Mouse (Mus musculus): ENCODE data around the gene Trim75. TPM values are rescaled to one million over a fixed set of nuclear protein-coding genes. Genes with fewer than 3 reads are reported as not detected.

Trim75 gene
- polyA plus RNA-seq, 1 experiment from 2014 or later: 0.09 TPM

Other genes with a start within 250 kb of the Trim75 start
- gene Klhl2, start 137.8 kb downstream of the Trim75 start, polyA plus RNA-seq (2015; fragmentation: Nextera tagmentation; extraction: Ambion mirVana): 25.3 and 30.9 TPM in 2 replicates
- gene Tmem192, start 40.6 kb downstream of the Trim75 start, polyA plus RNA-seq (2015; fragmentation: Nextera tagmentation; extraction: Ambion mirVana): 21.3 and 31.6 TPM in 2 replicates
- not detected in 2 replicates for gene Trim61, start 30.7 kb upstream of the Trim75 start, polyA plus RNA-seq (2015; fragmentation: Nextera tagmentation; extraction: Ambion mirVana)
- not detected in 2 replicates for gene Trim60, start 30.8 kb upstream of the Trim75 start, polyA plus RNA-seq (2015; fragmentation: Nextera tagmentation; extraction: Ambion mirVana)
- gene Apela, start 49.5 kb upstream of the Trim75 start, polyA plus RNA-seq (2015; fragmentation: Nextera tagmentation; extraction: Ambion mirVana): 0.76 and 1.2 TPM in 2 replicates
- not detected in 2 replicates for gene Gm10663, start 87.2 kb upstream of the Trim75 start, polyA plus RNA-seq (2015; fragmentation: Nextera tagmentation; extraction: Ambion mirVana)
- not detected in 2 replicates for gene BC030870, start 141.7 kb upstream of the Trim75 start, polyA plus RNA-seq (2015; fragmentation: Nextera tagmentation; extraction: Ambion mirVana)

Data from midbrain, embryonic 16.5 days (tissue).